Mouse (Mus musculus) hindbrain, postnatal 0 days (tissue): ENCODE measurements at regions not wholly inside any gene's neighbourhood (a gene's known extent, or its start where the extent isn't known, plus 50 kb on each side); places are given as distances from the start of the nearest gene placed in this dataset.

ENCODE experiments used
- ATAC-seq: fragments of 200-750 bp; cut with Nextera tagmentation; 2 replicates; pipeline ENCODE4 v1.8.0; 2017; ENCODE audit warnings: mild to moderate bottlenecking, moderate TSS enrichment, moderate library complexity
- DNase-seq: peaks from one replicate; pipeline ENCODE4 v3.0.0-alpha.2; 2015; ENCODE audit warnings: low spot score
- H3K27ac ChIP-seq: fragments of 300-500 bp; sonication (generic); 2 replicates; pipeline ENCODE4 v1.5.1; 2014; ENCODE audit warnings: mild to moderate bottlenecking
- H3K27me3 ChIP-seq: fragments of 300-500 bp; sonication (generic); 2 replicates; pipeline ENCODE4 v1.6.1; 2014; ENCODE audit warnings: low read length, mixed read lengths; ENCODE audit not compliant: insufficient read depth
- H3K36me3 ChIP-seq: fragments of 300-500 bp; sonication (generic); 2 replicates; pipeline ENCODE4 v1.6.1; 2014; ENCODE audit warnings: low read length, mixed read lengths; ENCODE audit not compliant: insufficient read depth
- H3K4me1 ChIP-seq: fragments of 300-500 bp; sonication (generic); 2 replicates; pipeline ENCODE4 v1.6.1; 2014; ENCODE audit warnings: antibody characterized with exemption, low read length, mixed read lengths; ENCODE audit not compliant: insufficient read depth
- H3K4me2 ChIP-seq: fragments of 300-500 bp; sonication (generic); 2 replicates; pipeline ENCODE4 v1.6.1; 2014; ENCODE audit warnings: low read depth, mild to moderate bottlenecking, low read length, moderate library complexity, mixed read lengths
- H3K4me3 ChIP-seq: fragments of 300-500 bp; sonication (generic); 2 replicates; pipeline ENCODE4 v1.5.1; 2014; ENCODE audit warnings: low read length
- H3K9ac ChIP-seq: fragments of 300-500 bp; sonication (generic); replicated peaks from 2 replicates; pipeline ENCODE4 v1.6.1; 2014; ENCODE audit warnings: mild to moderate bottlenecking, low read length, moderate library complexity, mixed read lengths
- H3K9me3 ChIP-seq: fragments of 300-500 bp; sonication (generic); 2 replicates; pipeline ENCODE4 v1.6.1; 2016; ENCODE audit warnings: low read length, mixed read lengths
- CTCF ChIP-seq: IDR thresholded peaks from 2 replicates; pipeline ENCODE4 v1.5.1; 2016; ENCODE audit warnings: antibody characterized with exemption, control low read depth, low read depth
- WGBS: fragments of 180-500 bp; shearing (Covaris S2); extraction: QIAGEN DNeasy Blood & Tissue Kit; methylation state at CpG from one replicate; pipeline ENCODE4 v1.1.7; 2014; 5-methylcytosine and 5-hydroxymethylcytosine counted together

DNA sequence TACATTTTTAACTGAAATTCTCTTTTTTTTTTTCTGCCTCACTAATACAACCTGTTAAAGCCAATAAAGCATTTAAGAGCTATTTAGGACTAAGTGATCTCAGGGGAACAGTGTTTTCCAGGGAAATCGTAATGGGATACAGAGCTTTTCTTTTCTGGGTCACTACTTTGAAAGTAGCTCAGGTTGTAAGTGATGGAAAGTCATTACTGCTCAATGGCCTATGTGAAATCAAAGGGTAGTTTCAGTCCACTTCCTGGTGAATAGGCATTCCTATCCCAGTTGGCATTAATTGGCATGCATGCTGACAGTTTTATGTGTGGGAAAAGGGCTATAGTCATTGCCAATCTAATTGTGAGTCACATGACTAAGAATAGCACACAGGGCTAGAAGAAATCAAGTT is 775.9 kb upstream of the Lingo2 start:
- no peak overlapping the region for H3K27ac ChIP-seq
- DNase-seq (peak; percentile 5), ATAC-seq (no peak)
- no peak overlapping the region for H3K4me3 ChIP-seq
- no peaks in the 10 kb centered on the region for H3K4me1 ChIP-seq
- H3K9ac ChIP-seq, result no peak overlapping the region
- no peaks in the 10 kb centered on the region for H3K36me3 ChIP-seq
- 46% methylated on average over 1 of the region's 1 CpGs for WGBS
- H3K27me3 ChIP-seq, result no peaks in the 10 kb centered on the region
- no peak for TF ChIP-seq CTCF
- peaks cover 2% of the 10 kb centered on the region; the same call in 1 of the 2 replicates for H3K9me3 ChIP-seq
- no peak overlapping the region for H3K4me2 ChIP-seq
